Mouse (Mus musculus): ENCODE measurements at regions not wholly inside any gene's neighbourhood (a gene's known extent, or its start where the extent isn't known, plus 50 kb on each side); places are given as distances from the start of the nearest gene placed in this dataset.

DNA sequence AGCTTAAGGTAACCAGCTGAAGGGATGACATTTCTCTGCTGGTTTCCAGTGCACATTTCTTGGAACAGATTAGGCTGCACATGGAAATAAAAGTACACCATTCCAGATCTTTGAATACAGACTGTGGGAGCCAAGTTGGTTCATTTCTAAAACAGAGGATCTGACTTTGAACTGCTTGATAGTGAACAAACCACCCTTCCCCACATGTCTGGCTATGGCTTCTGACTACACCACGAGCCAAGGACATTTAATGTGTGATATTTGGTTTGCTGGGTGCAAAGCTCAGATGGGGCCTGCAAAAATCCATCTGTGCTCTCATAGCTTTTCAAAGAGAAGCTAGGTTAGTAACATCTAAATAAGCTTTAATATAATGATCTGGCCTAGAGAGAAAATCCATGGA, 614.7 kb upstream of the Cdh11 start:
- 34% methylated on average over 1 of the region's 1 CpGs for WGBS
- Histone ChIP-seq H3K4me3 (replicated peaks; ENCODE audit: control insufficient read depth, low read depth, low read length) (no peak overlapping the region), H3K27ac (ENCODE audit: control insufficient read depth, insufficient read depth, low read depth, low read length, poor library complexity) (no peak overlapping the region), H3K4me1 (ENCODE audit: control insufficient read depth, insufficient read depth, low read length) (no peaks in the 10 kb centered on the region)
- TF ChIP-seq CTCF (IDR thresholded peaks at IDR 0.05; ENCODE audit: control insufficient read depth, insufficient read depth, low read length) = no peak

DNA sequence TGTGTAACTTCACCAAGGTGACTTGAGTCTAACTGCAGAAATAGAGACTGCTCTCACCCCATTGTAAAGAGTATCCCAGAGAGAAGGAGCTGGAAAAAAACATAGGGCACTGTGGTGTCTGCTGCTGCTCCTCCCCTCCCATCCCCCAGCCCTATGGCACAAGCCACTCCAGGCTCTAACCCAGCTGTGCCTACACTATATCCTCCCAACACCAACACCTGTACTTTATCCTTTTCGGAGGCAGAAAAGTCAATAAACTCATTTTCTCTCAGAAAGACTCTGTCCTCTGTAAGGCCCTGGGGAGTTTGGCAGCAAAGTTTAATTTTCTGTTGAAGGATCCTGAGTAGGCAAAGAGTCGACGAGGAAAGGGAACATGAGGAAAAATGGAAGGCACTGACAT, 617.3 kb upstream of the Cdh11 start:
- Histone ChIP-seq H3K4me3 (replicated peaks; ENCODE audit: control insufficient read depth, low read depth, low read length) (no peak overlapping the region), H3K27ac (ENCODE audit: control insufficient read depth, insufficient read depth, low read depth, low read length, poor library complexity) (no peak overlapping the region), H3K4me1 (ENCODE audit: control insufficient read depth, insufficient read depth, low read length) (no peaks in the 10 kb centered on the region)
- TF ChIP-seq CTCF (IDR thresholded peaks at IDR 0.05; ENCODE audit: control insufficient read depth, insufficient read depth, low read length) (no peak), POLR2A (IDR thresholded peaks at IDR 0.05; ENCODE audit: borderline replicate concordance, control insufficient read depth, low read depth, low read length) (no peak)
- 70% methylated on average over 3 of the region's 3 CpGs for WGBS

DNA sequence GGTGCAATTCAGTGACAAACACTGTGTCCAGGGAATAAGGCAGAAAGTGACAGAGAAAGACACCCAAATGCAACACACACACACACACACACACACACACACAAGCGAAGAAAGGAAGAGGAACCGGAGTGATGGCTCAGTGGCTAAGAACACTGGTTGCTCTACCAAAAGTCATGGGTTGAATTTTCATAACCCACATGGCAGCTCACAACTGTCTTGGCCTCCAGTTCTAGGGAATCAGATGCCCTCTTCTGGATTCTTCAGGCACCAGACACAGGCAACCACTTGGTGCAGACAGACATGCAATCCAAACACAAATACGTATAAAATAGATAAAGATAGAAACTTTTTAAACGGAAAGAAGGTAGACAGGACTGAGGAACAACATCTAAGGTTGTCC, 618.4 kb upstream of the Cdh11 start:
- no peak overlapping the region for H3K4me3 ChIP-seq (replicated peaks; ENCODE audit: control insufficient read depth, low read depth, low read length)
- no peak overlapping the region for H3K27ac ChIP-seq (ENCODE audit: control insufficient read depth, insufficient read depth, low read depth, low read length, poor library complexity)
- 77% methylated on average over 4 of the region's 4 CpGs for WGBS
- no peaks in the 10 kb centered on the region for H3K4me1 ChIP-seq (ENCODE audit: control insufficient read depth, insufficient read depth, low read length)
- no peak for TF ChIP-seq CTCF (IDR thresholded peaks at IDR 0.05; ENCODE audit: control insufficient read depth, insufficient read depth, low read length)
- TF ChIP-seq POLR2A (IDR thresholded peaks at IDR 0.05; ENCODE audit: borderline replicate concordance, control insufficient read depth, low read depth, low read length) = no peak

DNA sequence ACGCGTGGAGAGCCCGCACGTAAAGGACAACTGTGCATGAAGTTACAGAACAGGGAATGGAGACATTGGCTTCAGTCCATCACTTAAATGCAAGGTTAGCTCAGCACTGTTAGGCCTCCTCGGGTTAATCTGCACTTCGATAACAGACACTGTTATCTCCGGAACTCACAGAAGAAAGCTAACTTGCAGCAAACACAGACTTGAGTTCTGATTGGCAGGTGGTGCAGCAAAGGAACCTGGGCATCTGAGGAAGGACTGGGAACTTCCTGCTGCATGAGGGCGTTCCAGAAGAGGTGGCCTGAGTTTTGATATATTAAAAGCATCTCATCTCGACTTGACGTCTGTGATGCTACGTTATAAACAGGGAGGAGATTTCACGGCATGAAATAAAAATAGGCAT, 620.3 kb upstream of the Cdh11 start:
- WGBS = 84% methylated on average over 12 of the region's 12 CpGs
- no peaks in the 10 kb centered on the region for H3K4me1 ChIP-seq (ENCODE audit: control insufficient read depth, insufficient read depth, low read length)
- no peak overlapping the region for H3K4me3 ChIP-seq (replicated peaks; ENCODE audit: control insufficient read depth, low read depth, low read length)
- no peak overlapping the region for H3K27ac ChIP-seq (ENCODE audit: control insufficient read depth, insufficient read depth, low read depth, low read length, poor library complexity)
- TF ChIP-seq POLR2A (IDR thresholded peaks at IDR 0.05; ENCODE audit: borderline replicate concordance, control insufficient read depth, low read depth, low read length) (no peak), CTCF (IDR thresholded peaks at IDR 0.05; ENCODE audit: control insufficient read depth, insufficient read depth, low read length) (no peak)

DNA sequence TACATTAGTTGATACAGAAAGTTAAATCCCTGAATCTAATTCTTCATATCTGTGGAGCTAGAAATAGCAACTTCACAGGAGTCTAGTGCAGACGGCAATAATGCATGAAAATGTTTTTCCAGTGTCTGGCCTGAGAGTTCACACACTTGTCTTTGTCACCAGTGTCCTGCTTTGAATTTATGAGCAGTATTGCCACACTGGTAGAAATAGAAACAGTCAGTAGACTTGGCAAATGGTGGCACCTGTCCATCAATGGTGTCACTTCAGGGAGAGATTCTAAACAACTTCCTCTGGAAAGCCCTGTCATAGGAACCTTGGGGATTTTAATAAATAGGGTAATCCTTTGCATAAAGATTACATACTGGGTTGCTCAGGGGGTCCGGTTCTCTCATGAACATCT, 621.5 kb upstream of the Cdh11 start:
- Histone ChIP-seq H3K27ac (ENCODE audit: control insufficient read depth, insufficient read depth, low read depth, low read length, poor library complexity) (no peak overlapping the region), H3K4me1 (ENCODE audit: control insufficient read depth, insufficient read depth, low read length) (no peaks in the 10 kb centered on the region), H3K4me3 (replicated peaks; ENCODE audit: control insufficient read depth, low read depth, low read length) (no peak overlapping the region)
- 79% methylated on average over 2 of the region's 2 CpGs for WGBS
- no peak for TF ChIP-seq CTCF (IDR thresholded peaks at IDR 0.05; ENCODE audit: control insufficient read depth, insufficient read depth, low read length)
- no peak for TF ChIP-seq POLR2A (IDR thresholded peaks at IDR 0.05; ENCODE audit: borderline replicate concordance, control insufficient read depth, low read depth, low read length)

DNA sequence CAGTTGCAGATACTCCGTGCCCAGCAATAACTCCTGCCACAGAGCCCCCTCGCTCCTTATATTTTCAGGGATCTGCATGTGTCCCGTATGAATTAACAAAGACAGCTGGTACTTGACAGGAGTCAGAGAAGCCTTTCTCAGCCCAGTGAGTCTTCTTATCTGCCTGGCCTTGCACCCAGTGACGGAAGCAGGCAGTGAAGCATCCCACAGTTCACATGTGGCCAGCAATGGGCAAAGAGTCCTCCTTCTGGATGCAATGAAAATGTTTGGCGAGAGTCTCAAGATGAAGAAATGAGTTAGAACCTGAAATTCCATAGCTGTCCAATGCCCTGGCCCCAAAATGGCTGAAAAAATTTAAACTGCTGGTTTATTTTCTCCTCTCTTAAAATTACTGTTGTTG, 622.2 kb upstream of the Cdh11 start:
- TF ChIP-seq POLR2A (IDR thresholded peaks at IDR 0.05; ENCODE audit: borderline replicate concordance, control insufficient read depth, low read depth, low read length) = no peak
- TF ChIP-seq CTCF (IDR thresholded peaks at IDR 0.05; ENCODE audit: control insufficient read depth, insufficient read depth, low read length) = no peak
- WGBS = 81% methylated on average over 5 of the region's 5 CpGs
- H3K4me1 ChIP-seq (ENCODE audit: control insufficient read depth, insufficient read depth, low read length) = no peaks in the 10 kb centered on the region
- no peak overlapping the region for H3K4me3 ChIP-seq (replicated peaks; ENCODE audit: control insufficient read depth, low read depth, low read length)
- H3K27ac ChIP-seq (ENCODE audit: control insufficient read depth, insufficient read depth, low read depth, low read length, poor library complexity) = no peak overlapping the region

DNA sequence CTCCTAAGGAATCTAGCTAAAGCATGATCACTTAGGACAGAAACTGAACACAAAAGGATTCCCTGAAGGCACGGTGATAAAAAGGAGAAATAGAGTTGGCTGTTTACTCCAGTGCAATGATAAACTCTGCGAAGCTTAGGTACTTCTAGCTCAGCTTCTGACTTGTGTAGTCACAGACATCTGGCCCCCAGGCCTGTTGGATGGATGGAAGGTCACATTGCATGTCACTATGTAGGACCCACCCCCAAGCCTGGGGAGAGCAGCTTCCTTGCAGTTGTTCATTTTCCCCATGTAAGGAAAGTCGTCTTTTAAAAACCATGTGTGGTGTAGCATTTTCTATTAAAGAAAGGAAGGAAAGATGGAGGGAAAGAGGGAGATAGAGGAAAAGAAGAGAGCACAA, 623.0 kb upstream of the Cdh11 start:
- TF ChIP-seq POLR2A (IDR thresholded peaks at IDR 0.05; ENCODE audit: borderline replicate concordance, control insufficient read depth, low read depth, low read length) = no peak
- no peak for TF ChIP-seq CTCF (IDR thresholded peaks at IDR 0.05; ENCODE audit: control insufficient read depth, insufficient read depth, low read length)
- WGBS = 76% methylated on average over 3 of the region's 3 CpGs
- Histone ChIP-seq H3K4me1 (ENCODE audit: control insufficient read depth, insufficient read depth, low read length) (no peaks in the 10 kb centered on the region), H3K27ac (ENCODE audit: control insufficient read depth, insufficient read depth, low read depth, low read length, poor library complexity) (no peak overlapping the region), H3K4me3 (replicated peaks; ENCODE audit: control insufficient read depth, low read depth, low read length) (no peak overlapping the region)

DNA sequence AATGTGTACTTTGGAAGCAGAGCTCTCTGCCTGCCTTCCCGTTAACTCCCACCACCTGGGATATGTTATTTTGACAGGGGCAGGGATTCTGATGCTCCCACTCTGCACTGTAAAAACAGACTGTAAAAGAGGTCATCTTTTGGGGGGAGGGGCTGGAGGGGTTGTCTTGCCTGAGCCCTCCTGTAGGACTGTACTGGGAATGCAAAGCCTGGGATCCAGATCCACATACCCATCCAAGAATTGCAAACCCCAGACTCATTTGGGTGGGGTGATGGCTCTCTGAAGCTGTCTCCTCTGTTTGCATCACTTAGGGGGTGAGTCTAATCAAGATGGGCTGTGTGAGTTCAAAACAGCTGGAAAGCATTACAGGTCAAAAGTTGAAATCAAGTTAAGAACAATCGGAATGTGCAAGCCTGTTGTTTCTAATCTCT, 623.7 kb upstream of the Cdh11 start:
- WGBS = 61% methylated on average over 2 of the region's 2 CpGs
- Histone ChIP-seq H3K27ac (ENCODE audit: control insufficient read depth, insufficient read depth, low read depth, low read length, poor library complexity) (no peak overlapping the region), H3K4me3 (replicated peaks; ENCODE audit: control insufficient read depth, low read depth, low read length) (no peak overlapping the region), H3K4me1 (ENCODE audit: control insufficient read depth, insufficient read depth, low read length) (no peaks in the 10 kb centered on the region)
- TF ChIP-seq POLR2A (IDR thresholded peaks at IDR 0.05; ENCODE audit: borderline replicate concordance, control insufficient read depth, low read depth, low read length) = no peak
- no peak for TF ChIP-seq CTCF (IDR thresholded peaks at IDR 0.05; ENCODE audit: control insufficient read depth, insufficient read depth, low read length)

DNA sequence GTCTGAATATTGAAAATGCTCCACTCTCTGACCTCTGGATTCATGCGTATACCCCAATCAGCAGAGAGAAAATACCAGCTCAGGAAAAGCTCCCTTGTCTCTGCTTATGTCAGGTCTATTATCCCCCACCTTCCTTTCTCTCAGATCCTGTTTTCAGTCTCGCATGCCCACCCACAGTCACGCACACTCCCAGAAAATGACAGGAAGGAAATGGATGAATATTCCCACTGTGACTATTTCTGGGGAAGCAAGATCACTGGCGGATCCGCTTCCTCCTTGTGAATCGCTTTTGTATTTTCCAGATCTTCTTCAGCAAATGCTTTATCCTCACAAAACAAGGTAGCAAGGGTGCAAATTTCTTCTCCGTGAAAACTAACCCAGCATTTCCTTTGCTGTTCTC, 627.3 kb upstream of the Cdh11 start:
- WGBS = 78% methylated on average over 7 of the region's 7 CpGs

More for the DNA sequence above, 627.3 kb upstream of the Cdh11 start:
- Histone ChIP-seq H3K4me1 (ENCODE audit: control insufficient read depth, insufficient read depth, low read length) (no peaks in the 10 kb centered on the region), H3K4me3 (replicated peaks; ENCODE audit: control insufficient read depth, low read depth, low read length) (no peak overlapping the region), H3K27ac (ENCODE audit: control insufficient read depth, insufficient read depth, low read depth, low read length, poor library complexity) (no peak overlapping the region)
- TF ChIP-seq POLR2A (IDR thresholded peaks at IDR 0.05; ENCODE audit: borderline replicate concordance, control insufficient read depth, low read depth, low read length) = no peak

Data from bone marrow, adult 2 months (tissue).